Mouse (Mus musculus): ENCODE measurements around the gene Fto.

DNA sequence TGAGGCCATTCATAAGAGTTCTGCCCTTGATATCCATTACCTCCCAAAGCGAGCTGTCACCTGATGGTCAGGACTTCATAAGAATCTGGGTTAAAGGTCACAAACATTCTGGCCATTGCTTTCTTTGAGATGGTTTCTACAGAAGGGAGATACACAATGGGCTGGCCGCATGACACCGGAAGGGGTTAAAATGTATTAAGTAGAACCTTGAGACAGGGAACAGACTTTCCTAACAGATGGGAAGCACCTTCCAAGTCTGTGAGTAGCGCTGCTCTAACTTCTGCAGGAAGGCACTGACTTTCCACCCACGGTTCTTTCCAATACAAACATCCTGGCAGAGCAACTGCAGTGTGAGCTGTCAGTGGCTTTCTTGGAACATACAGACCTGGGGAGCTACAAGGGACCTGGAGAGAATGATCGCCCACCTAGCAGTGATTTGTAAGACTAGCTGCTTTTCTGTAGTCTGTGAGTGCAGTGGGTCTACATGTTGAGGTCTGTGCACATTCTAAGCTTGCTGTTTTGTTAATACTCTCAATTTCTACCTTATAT, 161.5 kb downstream of the Fto start:
- TF ChIP-seq CTCF (IDR thresholded peaks at IDR 0.05; ENCODE audit: insufficient read depth, low read length) = no peak
- TF ChIP-seq POLR2A (IDR thresholded peaks at IDR 0.05; ENCODE audit: borderline replicate concordance, extremely low read depth, low read depth, low read length) = no peak

Data from lung, adult 2 months (tissue).